21 mouse cellular contexts compared by ENCODE assay signal in genomic region chr3:53193441-53193840, GRCm38 (mm10).
"Had no signal": no experiment of that assay in that cellular context is flagged by ENCODE, and none has a peak within 500 bp of the region (broad histone marks: within the 10 kb centered on the region; RNA-seq: fewer than 3 reads in every experiment).

No protein-coding gene starts in this region.

- DNase-seq: kidney, postnatal 25 days; layer of hippocampus, adult 9-11 months; liver, postnatal 0 days; lung, embryonic 14.5 days; right cerebral cortex, adult 18-20 months; right cerebral cortex, postnatal 14 days; right cerebral cortex, postnatal 4 days; thymus, adult 2 months; thymus, postnatal 14 days; thymus, postnatal 4 days had no signal

- H3K36me3 ChIP-seq: limb, embryonic 12.5 days; limb, embryonic 15.5 days; midbrain, embryonic 12.5 days; midbrain, embryonic 15.5 days; neural tube, embryonic 12.5 days; neural tube, embryonic 15.5 days had no signal

- H3K27ac ChIP-seq: kidney, postnatal 0 days; layer of hippocampus, adult 2 months; limb, embryonic 12.5 days; limb, embryonic 15.5 days; liver, embryonic 14.5 days; macrophage; midbrain, embryonic 12.5 days; midbrain, embryonic 15.5 days; neural tube, embryonic 12.5 days; neural tube, embryonic 15.5 days; stomach, postnatal 0 days had no signal

- H3K4me3 ChIP-seq: layer of hippocampus, adult 2 months; limb, embryonic 12.5 days; limb, embryonic 15.5 days; midbrain, embryonic 12.5 days; midbrain, embryonic 15.5 days; neural tube, embryonic 12.5 days; neural tube, embryonic 15.5 days had no signal

- H3K27me3 ChIP-seq: limb, embryonic 12.5 days; limb, embryonic 15.5 days; midbrain, embryonic 12.5 days; midbrain, embryonic 15.5 days; neural tube, embryonic 12.5 days; neural tube, embryonic 15.5 days had no signal

- H3K4me1 ChIP-seq: neural tube, embryonic 15.5 days had no signal
